Mouse (Mus musculus): ENCODE data around the gene Nup210l. TPM values are rescaled to one million over a fixed set of nuclear protein-coding genes. Genes with fewer than 3 reads are reported as not detected.
"Not testable (repeated sequence)": the region's sequence is repeated elsewhere in the genome, so short reads cannot be mapped to it uniquely, and the experiment has no call there.

The Nup210l gene
- polyA plus RNA-seq, 1 experiment from 2014 or later = 0.66 TPM

GRCm38 (mm10) chr3:90247960-90248745, 144.2 kb downstream of the Nup210l start, which contains the start of gene Slc39a1:
Gene Slc39a1 (plus strand): TSS chr3:90248172.
- Histone ChIP-seq H3K9ac (ENCODE audit: low read depth, low read length) (peak within 1 kb of the TSS; percentile 76), H3K4me1 (replicated peaks; ENCODE audit: control insufficient read depth, insufficient read depth, low read length) (peaks cover 6% of the 10 kb centered on the region; the same call in 1 of the 2 replicates), H3K4me3 (ENCODE audit: low read depth, low read length) (peak within 1 kb of the TSS; percentile 58), H3K27me3 (ENCODE audit: control insufficient read depth, insufficient read depth, low read length) (no peaks in the 10 kb centered on the region), H3K9me3 (ENCODE audit: control insufficient read depth, low read length) (no peaks in the 10 kb centered on the region), H3K4me2 (replicated peaks; ENCODE audit: low read depth, low read length) (peak within 1 kb of the TSS; percentile 70), H3K27ac (ENCODE audit: low read depth, low read length) (peak within 1 kb of the TSS; percentile 70), H3K36me3 (ENCODE audit: control insufficient read depth, insufficient read depth, low read length) (no peaks in the 10 kb centered on the region)
- 0% methylated on average over 36 of the region's 44 CpGs for WGBS
- ATAC-seq (ENCODE audit: low FRiP score) (peak; percentile 96), DNase-seq (ENCODE audit: low spot score) (peak; percentile 95)

DNA sequence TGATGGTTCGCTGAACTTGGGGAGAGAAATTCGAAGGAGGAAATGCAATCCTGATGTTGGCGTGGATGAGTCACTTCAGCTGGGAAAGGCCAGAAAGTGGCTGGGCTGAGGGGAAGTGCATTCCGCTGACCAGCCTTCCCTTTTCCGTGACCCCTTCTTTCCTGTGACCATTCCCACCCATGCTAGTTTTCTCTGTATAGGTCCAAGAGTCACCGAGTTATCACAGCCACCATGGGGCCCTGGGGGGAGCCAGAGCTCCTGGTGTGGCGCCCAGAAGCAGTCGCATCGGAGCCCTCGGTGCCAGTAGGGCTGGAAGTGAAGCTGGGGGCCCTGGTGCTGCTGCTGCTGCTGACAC, 144.8 kb downstream of the Nup210l start:
- no peak for DNase-seq (ENCODE audit: low spot score)

DNA sequence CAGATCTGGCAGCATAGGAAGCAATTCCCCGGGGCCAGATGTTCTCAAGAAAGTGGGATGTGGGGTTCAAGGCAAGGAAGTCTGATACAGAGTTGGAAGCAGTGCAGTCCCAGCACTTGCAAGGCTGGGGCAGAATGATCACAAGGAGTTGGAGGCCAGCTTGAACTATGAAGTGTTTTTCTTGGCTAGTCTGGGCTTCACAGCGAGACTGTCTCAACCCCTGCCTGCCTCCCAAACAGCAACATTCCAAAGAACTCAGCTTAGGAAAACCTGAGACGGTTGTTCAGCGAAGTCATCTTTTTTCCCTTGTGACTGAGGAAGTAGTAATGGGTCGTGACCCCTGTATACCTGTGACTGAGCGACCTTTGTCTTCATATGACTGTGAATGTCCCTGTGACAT, 146.9 kb downstream of the Nup210l start:
- no peak for DNase-seq (ENCODE audit: low spot score)

More for the DNA sequence above, 144.8 kb downstream of the Nup210l start:
- Histone ChIP-seq H3K27me3 (ENCODE audit: control insufficient read depth, insufficient read depth, low read length) (no peaks in the 10 kb centered on the region), H3K9ac (ENCODE audit: low read depth, low read length) (peak overlapping the region; percentile 76), H3K4me1 (replicated peaks; ENCODE audit: control insufficient read depth, insufficient read depth, low read length) (peaks cover 6% of the 10 kb centered on the region; the same call in 1 of the 2 replicates), H3K36me3 (ENCODE audit: control insufficient read depth, insufficient read depth, low read length) (no peaks in the 10 kb centered on the region), H3K4me2 (replicated peaks; ENCODE audit: low read depth, low read length) (peak overlapping the region; percentile 70), H3K4me3 (ENCODE audit: low read depth, low read length) (peak overlapping the region; percentile 58), H3K27ac (ENCODE audit: low read depth, low read length) (no peak overlapping the region), H3K9me3 (ENCODE audit: control insufficient read depth, low read length) (no peaks in the 10 kb centered on the region)
- ATAC-seq (ENCODE audit: low FRiP score) = no peak
- 14% methylated on average over 10 of the region's 10 CpGs for WGBS

GRCm38 (mm10) chr3:90251731-90252226, 147.8 kb downstream of the Nup210l start:
- not testable (repeated sequence) for H3K9ac ChIP-seq (ENCODE audit: low read depth, low read length); H3K27ac ChIP-seq (ENCODE audit: low read depth, low read length); H3K4me2 ChIP-seq (replicated peaks; ENCODE audit: low read depth, low read length); ATAC-seq (ENCODE audit: low FRiP score); DNase-seq (ENCODE audit: low spot score); H3K9me3 ChIP-seq (ENCODE audit: control insufficient read depth, low read length); H3K4me3 ChIP-seq (ENCODE audit: low read depth, low read length); H3K36me3 ChIP-seq (ENCODE audit: control insufficient read depth, insufficient read depth, low read length); H3K27me3 ChIP-seq (ENCODE audit: control insufficient read depth, insufficient read depth, low read length)
- 92% methylated on average over 10 of the region's 12 CpGs for WGBS
- peaks cover 11% of the 10 kb centered on the region for H3K4me1 ChIP-seq (replicated peaks; ENCODE audit: control insufficient read depth, insufficient read depth, low read length)

More for the DNA sequence above, 146.9 kb downstream of the Nup210l start:
- H3K27me3 ChIP-seq (ENCODE audit: control insufficient read depth, insufficient read depth, low read length) = no peaks in the 10 kb centered on the region
- H3K4me3 ChIP-seq (ENCODE audit: low read depth, low read length) = no peak overlapping the region
- H3K9me3 ChIP-seq (ENCODE audit: control insufficient read depth, low read length) = no peaks in the 10 kb centered on the region
- WGBS = 90% methylated on average over 6 of the region's 6 CpGs
- H3K36me3 ChIP-seq (ENCODE audit: control insufficient read depth, insufficient read depth, low read length) = no peaks in the 10 kb centered on the region
- no peak overlapping the region for H3K9ac ChIP-seq (ENCODE audit: low read depth, low read length)
- no peak overlapping the region for H3K27ac ChIP-seq (ENCODE audit: low read depth, low read length)
- peaks cover 11% of the 10 kb centered on the region for H3K4me1 ChIP-seq (replicated peaks; ENCODE audit: control insufficient read depth, insufficient read depth, low read length)
- no peak for ATAC-seq (ENCODE audit: low FRiP score)
- H3K4me2 ChIP-seq (replicated peaks; ENCODE audit: low read depth, low read length) = no peak overlapping the region

DNA sequence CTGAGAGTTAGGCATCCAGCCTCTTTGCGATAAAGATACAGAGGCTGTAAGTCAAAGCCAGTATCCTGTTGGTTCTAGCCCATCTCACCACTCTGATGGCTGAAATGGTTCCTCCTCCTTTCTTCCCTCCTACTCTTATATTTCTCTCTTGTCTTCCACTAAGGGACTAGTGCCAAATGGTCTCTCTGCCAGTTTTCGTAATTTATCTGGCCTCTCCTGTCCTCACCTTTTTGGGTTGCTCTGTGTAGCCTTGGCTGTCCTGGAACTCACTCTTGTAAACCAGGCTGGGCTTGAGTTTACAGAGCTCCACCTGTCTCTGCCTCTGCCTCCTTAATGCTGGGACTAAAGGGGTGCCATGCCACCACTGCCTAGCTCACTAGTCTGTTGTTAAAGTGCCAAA, 148.7 kb downstream of the Nup210l start:
- not testable (repeated sequence) for H3K4me1 ChIP-seq (replicated peaks; ENCODE audit: control insufficient read depth, insufficient read depth, low read length)
- 94% methylated on average over 2 of the region's 2 CpGs for WGBS

DNA sequence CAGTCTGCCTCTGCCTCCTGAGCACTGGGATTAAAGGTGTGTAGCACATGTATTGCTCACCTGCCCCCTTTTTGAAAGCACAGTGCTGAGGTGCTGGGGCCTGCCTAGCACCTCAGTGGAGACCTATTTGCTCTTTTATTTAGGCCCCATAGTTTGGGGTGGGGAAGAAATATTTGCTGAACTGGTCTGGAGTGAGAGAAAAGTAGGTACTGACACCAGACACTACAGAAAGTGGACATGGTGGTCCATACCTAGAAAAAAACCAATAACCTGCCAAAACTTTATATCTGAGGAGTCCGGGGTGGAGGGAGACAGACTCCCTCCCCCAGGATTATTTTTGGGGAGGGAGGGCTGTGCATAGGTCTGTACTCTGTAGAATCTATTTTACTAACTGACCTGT, 149.2 kb downstream of the Nup210l start:
- H3K9ac ChIP-seq (ENCODE audit: low read depth, low read length); ATAC-seq (ENCODE audit: low FRiP score); H3K9me3 ChIP-seq (ENCODE audit: control insufficient read depth, low read length); DNase-seq (ENCODE audit: low spot score); H3K27me3 ChIP-seq (ENCODE audit: control insufficient read depth, insufficient read depth, low read length); H3K36me3 ChIP-seq (ENCODE audit: control insufficient read depth, insufficient read depth, low read length); H3K4me3 ChIP-seq (ENCODE audit: low read depth, low read length); H3K4me2 ChIP-seq (replicated peaks; ENCODE audit: low read depth, low read length); H3K27ac ChIP-seq (ENCODE audit: low read depth, low read length); H3K4me1 ChIP-seq (replicated peaks; ENCODE audit: control insufficient read depth, insufficient read depth, low read length): not testable (repeated sequence)
- WGBS = 79% methylated on average over 1 of the region's 1 CpGs

More for the DNA sequence above, 148.7 kb downstream of the Nup210l start:
- H3K9me3 ChIP-seq (ENCODE audit: control insufficient read depth, low read length); H3K27ac ChIP-seq (ENCODE audit: low read depth, low read length); H3K9ac ChIP-seq (ENCODE audit: low read depth, low read length); H3K27me3 ChIP-seq (ENCODE audit: control insufficient read depth, insufficient read depth, low read length); H3K4me2 ChIP-seq (replicated peaks; ENCODE audit: low read depth, low read length); H3K36me3 ChIP-seq (ENCODE audit: control insufficient read depth, insufficient read depth, low read length); DNase-seq (ENCODE audit: low spot score); ATAC-seq (ENCODE audit: low FRiP score); H3K4me3 ChIP-seq (ENCODE audit: low read depth, low read length): not testable (repeated sequence)

GRCm38 (mm10) chr3:90253653-90254418, 149.9 kb downstream of the Nup210l start, which contains the start of gene Crtc2:
Gene Crtc2 (plus strand): TSS chr3:90254163.
- Histone ChIP-seq H3K9me3 (ENCODE audit: control insufficient read depth, low read length) (no peaks in the 10 kb centered on the region), H3K4me1 (replicated peaks; ENCODE audit: control insufficient read depth, insufficient read depth, low read length) (peaks cover 5% of the 10 kb centered on the region), H3K27ac (ENCODE audit: low read depth, low read length) (peak within 1 kb of the TSS; percentile 75), H3K27me3 (ENCODE audit: control insufficient read depth, insufficient read depth, low read length) (no peaks in the 10 kb centered on the region), H3K4me3 (ENCODE audit: low read depth, low read length) (peak within 1 kb of the TSS; percentile 61), H3K36me3 (ENCODE audit: control insufficient read depth, insufficient read depth, low read length) (no peaks in the 10 kb centered on the region), H3K9ac (ENCODE audit: low read depth, low read length) (peak within 1 kb of the TSS; percentile 71), H3K4me2 (replicated peaks; ENCODE audit: low read depth, low read length) (peak within 1 kb of the TSS; percentile 71)
- DNase-seq (ENCODE audit: low spot score) = peak; percentile 94
- ATAC-seq (ENCODE audit: low FRiP score) = peak; percentile 97
- WGBS = 2% methylated on average over 39 of the region's 40 CpGs

GRCm38 (mm10) chr3:90254419-90255193, 150.7 kb downstream of the Nup210l start:
- peak overlapping the region; percentile 75 for H3K27ac ChIP-seq (ENCODE audit: low read depth, low read length)
- H3K9ac ChIP-seq (ENCODE audit: low read depth, low read length) = peak overlapping the region; percentile 71
- H3K4me2 ChIP-seq (replicated peaks; ENCODE audit: low read depth, low read length) = peak overlapping the region; percentile 71
- DNase-seq (ENCODE audit: low spot score) = no peak
- H3K27me3 ChIP-seq (ENCODE audit: control insufficient read depth, insufficient read depth, low read length) = no peaks in the 10 kb centered on the region
- peak; percentile 80 for ATAC-seq (ENCODE audit: low FRiP score)
- H3K4me3 ChIP-seq (ENCODE audit: low read depth, low read length) = peak overlapping the region; percentile 61
- under 1% methylated on average over 41 of the region's 41 CpGs for WGBS
- peaks cover 5% of the 10 kb centered on the region for H3K4me1 ChIP-seq (replicated peaks; ENCODE audit: control insufficient read depth, insufficient read depth, low read length)
- H3K36me3 ChIP-seq (ENCODE audit: control insufficient read depth, insufficient read depth, low read length) = 0 out of 2 replicates have a peak, but pooled peaks cover 4% of the 10 kb centered on the region
- no peaks in the 10 kb centered on the region for H3K9me3 ChIP-seq (ENCODE audit: control insufficient read depth, low read length)
